Mouse (Mus musculus) liver, embryonic 18 days (tissue): Measurements from ENCODE around the gene Htr2b. TPM values are rescaled to one million over a fixed set of nuclear protein-coding genes. Genes with fewer than 3 reads are reported as not detected.

ENCODE experiments used
- polyA plus RNA-seq: library from polyadenylated mRNA; depleted of rRNA; stranded (reverse); fragments of >200 nt; gene quantifications from 2 replicates; pipeline ENCODE4 v1.2.3, GENCODE M21; 2012; rRNA removed

The Htr2b gene
- polyA plus RNA-seq: 0.02 TPM in 1 of 2 replicates, not detected in the other

DNA sequence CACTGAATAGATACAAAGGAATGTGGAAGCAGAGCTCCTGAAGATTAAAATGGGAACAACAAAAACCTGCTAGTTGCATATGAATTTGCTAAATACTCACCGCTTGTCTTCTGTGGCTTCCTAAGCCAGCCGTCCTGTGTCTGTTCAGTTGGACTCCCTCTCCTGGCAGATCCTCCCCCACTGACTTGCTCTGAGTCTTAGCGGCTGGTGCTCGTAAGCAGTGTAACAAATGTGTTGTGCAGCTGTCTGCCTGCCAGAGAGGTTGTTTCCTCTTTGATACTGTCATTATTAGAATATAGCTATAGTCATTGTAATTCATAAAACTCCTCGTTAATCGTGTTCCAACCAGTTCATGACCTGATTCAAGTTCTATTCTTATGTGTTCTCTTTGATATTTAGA, at the start of gene Htr2b:
Gene Htr2b (minus strand): TSS at position 192 of the 400 bp plus-strand sequence.

DNA sequence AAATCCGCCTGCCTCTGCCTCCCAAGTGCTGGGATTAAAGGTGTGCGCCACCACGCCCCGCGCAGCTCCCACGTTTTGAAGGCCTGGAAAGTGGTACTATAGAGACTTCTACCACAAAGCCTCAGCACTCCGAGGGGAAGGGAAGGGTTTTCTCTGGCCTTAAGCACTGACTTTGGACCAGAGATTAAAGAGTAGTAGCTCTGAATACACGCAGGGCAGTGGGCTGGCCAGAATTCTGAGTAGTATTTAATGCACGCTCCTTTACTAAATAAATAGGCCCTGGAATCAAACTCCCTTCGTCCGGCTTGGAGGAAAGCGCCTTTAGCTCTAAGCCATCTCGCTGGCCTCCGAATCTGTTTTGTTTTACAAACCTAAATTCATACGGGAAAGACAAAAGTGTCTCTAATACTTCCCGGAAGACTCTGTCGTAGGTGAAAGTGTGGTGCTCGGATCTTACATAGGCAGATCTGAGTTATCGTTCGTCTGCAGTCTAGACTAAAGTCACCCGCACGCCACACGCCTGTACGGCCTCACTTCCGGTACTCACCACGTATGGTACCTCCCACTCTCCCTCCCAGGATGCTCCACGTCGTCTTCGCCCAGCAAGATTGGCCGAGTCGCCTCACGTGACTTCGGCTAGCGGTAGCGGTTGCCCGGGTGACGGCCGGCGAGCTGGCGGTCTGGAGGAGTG, 42.5 kb upstream of the Htr2b start, which contains the start of gene Armc9:
Gene Armc9 (plus strand): TSS at position 648 of the 691 bp plus-strand sequence.

DNA sequence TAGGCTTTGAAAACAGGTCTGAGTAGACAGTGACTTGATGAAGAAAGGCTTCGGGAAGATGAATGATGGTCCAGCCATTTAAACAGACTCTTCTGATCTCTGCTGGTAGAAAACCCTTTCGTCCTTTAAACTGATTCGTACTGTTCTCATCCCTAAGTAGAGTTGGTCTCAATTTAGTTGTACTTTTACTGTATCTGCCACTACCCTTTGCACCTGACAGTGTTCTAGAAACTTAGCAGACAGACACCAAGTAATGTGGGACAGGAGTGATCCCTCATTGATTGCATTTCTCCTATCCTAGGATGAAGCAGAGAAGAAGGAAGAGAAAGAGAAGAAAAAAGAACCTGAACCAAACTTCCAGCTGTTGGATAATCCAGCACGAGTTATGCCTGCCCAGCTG, 21.6 kb upstream of the Htr2b start, which contains the start of gene Gm21972:
Gene Gm21972 (plus strand): TSS at position 301 of the 400 bp plus-strand sequence.

GRCm38 (mm10) chr1:86064271-86064991, 47.3 kb downstream of the Htr2b start, which contains the start of gene Psmd1:
Gene Psmd1 (plus strand): TSS chr1:86064387.

Other genes starting within 250 kb of the Htr2b start
- 50.6 and 52.4 TPM in 2 replicates for gene Itm2c, start 217.7 kb downstream of the Htr2b start, polyA plus RNA-seq
- 0.14 and 0.16 TPM in 2 replicates for gene 4933407L21Rik, start 183.5 kb downstream of the Htr2b start, polyA plus RNA-seq
- 0.12 and 0.13 TPM in 2 replicates for gene Gpr55, start 151.0 kb downstream of the Htr2b start, polyA plus RNA-seq
- gene Spata3, start 95.2 kb downstream of the Htr2b start, polyA plus RNA-seq: 0.08 and 0.19 TPM in 2 replicates
- gene 2810459M11Rik, start 66.1 kb downstream of the Htr2b start, polyA plus RNA-seq: 18.0 and 18.1 TPM in 2 replicates
- 32.3 and 36.9 TPM in 2 replicates for gene Psmd1, start 47.6 kb downstream of the Htr2b start, polyA plus RNA-seq
- gene Gm21972, start 21.7 kb upstream of the Htr2b start, polyA plus RNA-seq: 0.22 TPM in 1 of 2 replicates, not detected in the other
- 3.9 and 4.5 TPM in 2 replicates for gene Armc9, start 42.8 kb upstream of the Htr2b start, polyA plus RNA-seq
- gene B3gnt7, start 190.9 kb upstream of the Htr2b start, polyA plus RNA-seq: 0.60 and 0.89 TPM in 2 replicates
- gene Ncl, start 247.4 kb upstream of the Htr2b start, polyA plus RNA-seq: 85.7 and 114 TPM in 2 replicates